Mouse (Mus musculus): Measurements from ENCODE around the gene Kazald1.

The Kazald1 gene

DNA sequence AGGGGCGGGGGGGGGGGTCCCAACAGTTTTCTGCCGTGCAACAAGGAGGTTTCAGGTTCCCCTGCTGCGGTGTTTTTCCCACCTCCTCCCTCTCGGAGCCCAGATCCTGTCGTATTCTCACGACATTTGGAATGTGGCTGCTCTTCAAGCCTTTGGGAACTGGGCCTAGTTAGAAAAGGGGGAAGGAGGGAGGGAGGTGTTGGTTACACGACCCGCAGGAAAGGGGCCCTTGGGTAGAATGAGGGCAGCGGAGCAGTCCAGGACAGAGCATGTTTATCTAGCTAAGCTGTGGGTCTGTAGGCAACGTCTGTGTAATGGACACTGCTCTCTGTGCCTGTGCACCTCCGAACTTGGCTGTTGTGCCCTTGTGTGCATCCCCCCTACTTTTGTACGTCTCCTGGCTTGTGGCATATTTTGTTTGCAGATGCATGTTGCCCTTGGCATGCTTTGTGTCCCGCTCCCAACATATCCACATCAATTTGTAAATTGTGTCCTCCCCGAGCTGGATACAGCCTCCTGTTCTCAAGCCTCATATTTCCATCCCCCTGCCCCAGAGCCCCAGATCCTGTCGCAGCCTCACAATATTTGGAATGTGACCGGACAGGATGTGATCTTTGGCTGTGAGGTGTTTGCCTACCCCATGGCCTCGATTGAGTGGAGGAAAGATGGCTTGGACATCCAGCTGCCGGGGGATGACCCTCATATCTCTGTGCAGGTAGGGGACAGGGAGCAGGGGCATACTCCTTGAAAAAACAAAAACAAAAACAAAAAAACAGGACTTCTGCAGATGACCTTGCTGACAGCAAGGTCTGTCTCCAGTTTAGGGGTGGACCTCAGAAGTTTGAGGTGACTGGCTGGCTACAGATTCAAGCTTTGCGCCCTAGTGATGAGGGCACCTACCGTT lies 3.0 kb downstream of the Kazald1 start:
- no peak for DNase-seq

DNA sequence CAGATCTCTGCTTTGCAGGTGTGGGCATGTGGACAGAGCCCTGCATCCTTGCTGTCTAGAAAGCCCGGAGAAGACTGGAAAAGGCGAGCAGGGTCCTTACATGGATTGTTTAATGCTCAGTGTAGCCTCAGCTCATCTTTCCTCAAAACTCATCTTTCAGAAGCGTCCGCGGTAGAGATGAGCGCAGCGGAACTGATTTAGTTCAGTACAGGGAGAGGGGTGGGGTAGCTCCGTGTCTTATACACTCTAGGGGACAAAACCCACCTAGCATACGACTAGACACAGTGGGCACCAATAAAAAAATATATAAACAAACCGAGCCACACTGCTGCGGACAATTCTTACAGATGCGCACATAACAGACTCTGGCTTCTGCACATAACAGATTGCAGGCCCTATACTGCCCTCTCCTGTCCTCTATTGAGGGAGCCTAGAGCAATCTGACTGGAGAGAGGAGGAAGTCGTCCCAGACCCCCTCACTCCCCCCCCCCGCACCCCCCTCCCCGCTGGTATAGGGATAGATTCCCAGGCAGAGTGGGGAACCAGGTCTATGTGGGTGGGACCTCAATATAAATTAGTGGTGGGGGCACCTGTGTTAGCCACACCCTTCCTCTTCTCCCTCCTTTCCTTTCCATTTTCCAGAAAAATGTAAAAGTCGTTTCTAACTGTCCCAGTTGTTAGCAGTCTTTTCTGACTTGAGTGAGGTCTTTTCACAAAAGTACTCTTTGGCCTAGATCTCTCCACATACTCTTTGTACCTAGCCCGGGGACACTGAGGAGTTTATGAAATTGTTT lies 4.1 kb downstream of the Kazald1 start:
- peak; percentile 5 for DNase-seq

DNA sequence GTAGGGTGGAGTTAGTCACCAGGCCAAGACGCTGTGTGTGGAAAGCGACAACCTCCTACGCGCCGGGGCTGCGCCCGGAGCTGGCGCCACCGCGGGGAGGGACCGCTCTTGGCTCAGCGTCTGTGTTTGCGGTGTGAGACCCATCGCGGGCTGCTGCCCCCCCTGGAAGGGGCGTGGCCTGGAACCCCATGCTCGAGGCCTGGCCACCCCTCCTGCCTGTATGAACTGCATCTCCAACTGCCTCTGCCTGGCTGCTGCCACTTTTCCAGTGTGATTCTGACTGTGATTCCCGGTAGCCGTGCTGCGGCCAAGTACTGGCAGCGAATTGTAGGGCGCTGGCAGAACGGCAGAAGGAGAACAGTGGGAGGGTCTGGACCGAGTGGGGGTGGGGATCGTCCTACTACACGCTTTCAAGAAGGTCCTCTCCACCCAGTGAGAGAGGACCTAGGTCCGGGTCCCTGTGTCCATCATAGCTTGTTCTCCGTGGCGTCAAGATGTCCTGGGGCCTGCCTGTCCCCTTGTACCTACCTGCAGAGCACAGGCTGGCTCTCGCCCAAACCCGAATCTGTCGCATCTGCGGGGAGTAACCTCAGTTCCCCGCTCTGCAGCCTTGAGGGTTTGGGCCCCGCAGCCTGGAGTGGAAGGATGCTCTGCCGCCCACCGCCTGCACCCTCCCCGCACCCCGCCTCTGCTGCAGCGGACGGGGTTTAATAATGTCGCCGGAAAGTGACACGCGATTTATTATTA lies 4.9 kb downstream of the Kazald1 start:
- peak; percentile 60 for DNase-seq

DNA sequence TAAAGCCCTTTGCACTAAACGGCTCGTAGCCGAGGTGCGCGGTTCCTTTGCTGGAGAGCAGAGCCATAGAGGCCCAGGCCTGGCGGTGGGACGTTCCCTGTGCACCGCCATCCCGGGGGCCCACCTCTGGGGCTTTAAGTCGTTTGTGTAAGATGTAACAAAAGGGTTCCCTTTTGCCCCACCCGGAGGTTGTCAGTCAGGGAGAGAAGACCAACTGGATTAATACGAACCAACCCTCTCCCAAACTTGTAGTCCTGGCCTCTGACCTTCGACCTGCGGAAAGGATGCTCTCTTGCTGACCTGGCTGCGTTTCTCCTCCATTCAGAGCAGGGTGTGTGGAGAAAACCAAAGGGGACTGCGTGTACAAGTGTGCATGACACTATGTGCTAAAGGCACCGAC lies 5.7 kb downstream of the Kazald1 start:
- peak; percentile 3 for DNase-seq

DNA sequence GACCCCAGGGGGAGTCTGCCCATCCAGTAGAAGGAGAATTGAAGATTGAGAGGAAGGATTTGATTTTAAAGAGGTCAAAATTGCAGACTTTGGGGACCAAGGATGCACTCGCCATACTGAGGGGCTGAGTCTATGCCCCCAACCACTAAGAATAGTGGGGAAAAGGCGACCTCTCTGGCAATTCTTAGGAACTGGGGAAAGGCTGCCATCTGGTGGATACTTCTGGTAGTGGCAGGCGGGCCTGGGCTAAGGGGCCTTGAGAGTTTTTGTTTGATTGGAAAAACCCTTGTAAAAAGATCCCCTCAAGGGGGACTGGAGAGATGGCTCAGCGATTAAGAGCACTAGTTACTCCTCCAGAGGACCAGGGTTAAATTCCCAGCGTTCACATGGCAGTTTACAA lies 6.2 kb downstream of the Kazald1 start:
- peak; percentile 75 for DNase-seq

DNA sequence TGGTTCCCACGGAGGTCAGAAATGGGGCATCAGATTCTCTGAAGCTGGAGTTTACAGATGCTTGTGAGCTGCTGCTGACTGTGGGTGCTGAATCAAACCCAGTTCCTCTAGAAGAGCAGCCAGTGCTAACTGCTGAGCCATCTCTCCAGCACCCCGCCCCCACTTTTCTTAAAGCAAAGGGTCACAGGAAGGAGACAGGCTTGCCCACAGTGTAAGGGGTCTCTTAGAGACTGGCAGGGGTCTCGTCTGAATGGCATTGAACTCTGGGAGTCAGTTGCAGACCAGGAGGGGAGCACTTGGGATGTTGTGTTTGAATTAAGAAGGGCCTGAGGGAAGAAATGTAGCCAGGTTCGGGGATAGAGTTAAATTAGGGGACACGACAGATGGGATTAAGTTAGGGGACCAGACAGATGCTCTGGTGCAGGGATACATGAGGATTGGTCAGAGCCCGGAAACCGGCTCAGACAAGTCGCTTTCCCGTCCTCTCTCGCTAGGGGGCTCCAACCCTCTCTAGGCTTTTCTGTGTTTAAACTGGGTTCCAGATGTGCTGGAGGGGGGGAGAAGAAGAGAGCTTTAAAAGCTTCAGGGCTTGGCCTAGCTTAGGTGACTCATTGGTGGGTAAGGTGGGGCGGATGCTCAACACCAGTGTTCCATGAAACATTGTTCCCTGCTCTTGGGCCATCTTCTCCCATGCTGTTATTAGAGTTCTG lies 7.0 kb downstream of the Kazald1 start:
- DNase-seq = peak; percentile 54

DNA sequence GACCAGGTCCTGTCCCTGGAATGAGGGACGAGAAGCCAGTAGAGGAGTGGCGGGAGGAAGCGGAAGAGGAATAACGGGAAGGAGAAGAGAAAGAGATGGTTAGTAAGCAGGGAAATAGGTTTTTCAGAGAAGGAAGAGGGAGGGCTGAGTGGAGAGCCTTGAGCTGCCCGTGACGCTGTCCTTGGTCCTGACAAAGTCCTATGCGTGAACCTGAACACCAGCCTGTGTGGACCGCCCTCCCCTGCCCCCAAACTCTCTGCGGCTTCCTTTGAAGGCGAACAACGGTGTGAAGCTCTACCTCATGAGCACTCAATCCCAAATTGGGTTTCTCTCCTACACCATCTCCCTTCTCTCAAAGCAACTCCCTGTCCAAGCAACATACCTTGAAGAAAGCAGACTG lies 22.8 kb downstream of the Kazald1 start:
- DNase-seq = peak; percentile 26

DNA sequence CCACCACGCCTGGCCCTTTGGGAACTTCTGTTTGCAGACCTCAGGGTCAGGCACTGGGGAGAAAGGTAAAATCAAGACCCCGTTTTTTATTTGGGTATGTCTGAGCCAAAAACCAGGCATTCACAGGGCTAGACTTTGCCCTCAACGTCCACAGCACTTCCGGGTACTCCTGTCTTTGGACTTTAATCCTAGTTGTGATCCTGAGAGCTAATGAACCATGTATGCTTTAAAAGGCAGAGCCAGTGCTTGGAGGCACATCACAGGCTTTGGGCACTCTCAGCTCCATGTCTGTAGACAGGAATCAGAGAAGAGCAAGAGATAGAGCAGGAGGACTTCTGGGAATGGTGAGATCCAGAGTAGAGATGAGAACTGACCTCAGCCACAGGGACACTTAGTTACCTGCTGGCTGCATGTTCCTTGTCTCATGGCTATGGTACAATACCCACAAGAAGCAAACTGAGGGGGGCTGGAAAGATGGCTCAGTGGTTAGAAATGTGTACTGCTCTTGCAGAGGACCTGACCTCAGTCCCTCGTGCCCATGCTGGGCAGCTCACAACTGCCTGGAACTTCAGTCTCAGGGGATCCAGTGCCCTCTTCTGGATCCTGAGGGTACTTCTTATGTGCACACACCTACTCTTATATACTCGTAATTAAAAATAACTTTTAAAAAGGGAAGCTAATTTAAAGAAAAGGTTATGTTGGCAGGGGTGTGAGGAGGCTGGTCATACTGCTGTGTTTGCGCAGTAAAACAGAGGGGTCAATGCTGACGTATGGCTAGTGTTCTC lies 25.6 kb downstream of the Kazald1 start:
- DNase-seq = peak; percentile 21

DNA sequence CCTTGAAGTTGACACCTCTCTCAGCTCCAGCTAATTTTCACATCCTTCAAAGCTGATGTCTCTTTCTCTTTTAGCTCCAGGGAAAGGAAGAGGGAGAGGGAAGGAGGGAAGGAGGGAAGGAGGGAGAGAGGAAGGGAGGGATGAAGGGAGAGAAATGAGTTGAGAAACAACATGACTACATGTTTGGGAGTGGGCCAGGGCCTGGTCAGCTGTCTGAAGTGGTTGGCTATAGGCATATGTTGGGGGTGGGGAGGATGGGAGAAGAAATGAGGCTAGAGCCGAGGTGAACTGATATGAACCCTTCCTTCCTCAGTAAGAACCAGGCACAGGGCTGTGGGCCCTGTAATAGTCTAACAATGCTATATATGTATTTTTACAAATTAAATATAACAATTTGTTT lies 30.6 kb downstream of the Kazald1 start:
- DNase-seq = no peak

DNA sequence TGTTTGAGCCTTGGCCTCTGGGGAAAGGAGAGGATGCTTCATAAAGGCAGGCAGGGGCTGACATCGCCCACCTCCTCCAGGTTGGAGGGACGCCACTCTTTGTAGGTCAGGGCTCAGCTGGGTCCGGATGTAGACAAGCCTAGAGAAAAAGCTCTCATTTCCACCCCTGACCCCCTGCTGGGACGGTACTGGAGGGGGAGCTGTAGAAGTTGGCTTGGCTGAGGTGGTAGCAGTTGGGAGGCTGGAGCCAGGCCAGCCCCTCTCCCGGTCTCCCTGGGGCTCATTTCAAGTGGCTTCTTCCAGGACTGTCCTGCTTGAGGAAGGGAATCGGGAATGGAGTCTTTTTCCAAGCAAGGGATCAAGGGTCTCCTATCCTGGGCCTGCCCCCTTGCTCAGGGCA lies 31.6 kb downstream of the Kazald1 start:
- DNase-seq = no peak

DNA sequence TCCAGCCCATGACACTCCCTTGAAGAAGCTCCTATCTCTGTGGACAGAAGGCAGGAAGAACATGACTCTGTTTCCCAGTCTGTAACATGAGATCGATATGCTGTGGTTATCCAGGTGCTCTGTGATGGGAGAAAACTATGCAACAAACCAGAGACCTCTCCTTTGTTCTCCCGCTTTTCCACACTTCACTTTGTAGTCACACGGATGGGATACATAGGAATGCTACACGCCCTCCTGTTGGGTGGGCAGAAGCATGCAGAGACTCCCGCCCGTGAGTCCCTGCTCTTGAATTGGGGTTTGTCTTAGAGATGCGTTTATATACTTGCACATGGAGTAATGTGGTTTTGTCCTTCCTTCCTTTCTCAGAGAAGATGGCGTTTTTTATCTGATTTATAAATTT lies 35.6 kb downstream of the Kazald1 start:
- no peak for DNase-seq

DNA sequence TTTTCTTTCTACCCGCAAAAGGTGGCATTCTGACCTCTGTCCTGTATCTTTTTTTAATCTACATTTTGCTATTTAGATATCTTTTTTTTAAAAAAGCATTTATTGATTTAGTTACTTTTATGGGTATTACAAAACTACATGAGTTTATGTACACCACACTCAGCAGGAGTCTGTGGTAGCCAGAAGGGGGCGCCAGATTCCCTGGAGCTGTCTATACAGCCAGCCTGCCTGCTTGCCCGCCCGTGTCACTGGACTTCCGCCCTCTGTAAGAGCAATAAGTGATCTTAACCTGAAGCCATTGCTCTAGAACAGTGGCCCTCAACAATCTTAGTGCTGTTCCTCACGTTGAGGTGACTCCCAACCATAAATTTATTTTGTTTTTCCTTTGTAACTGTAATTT lies 37.4 kb downstream of the Kazald1 start:
- no peak for DNase-seq

DNA sequence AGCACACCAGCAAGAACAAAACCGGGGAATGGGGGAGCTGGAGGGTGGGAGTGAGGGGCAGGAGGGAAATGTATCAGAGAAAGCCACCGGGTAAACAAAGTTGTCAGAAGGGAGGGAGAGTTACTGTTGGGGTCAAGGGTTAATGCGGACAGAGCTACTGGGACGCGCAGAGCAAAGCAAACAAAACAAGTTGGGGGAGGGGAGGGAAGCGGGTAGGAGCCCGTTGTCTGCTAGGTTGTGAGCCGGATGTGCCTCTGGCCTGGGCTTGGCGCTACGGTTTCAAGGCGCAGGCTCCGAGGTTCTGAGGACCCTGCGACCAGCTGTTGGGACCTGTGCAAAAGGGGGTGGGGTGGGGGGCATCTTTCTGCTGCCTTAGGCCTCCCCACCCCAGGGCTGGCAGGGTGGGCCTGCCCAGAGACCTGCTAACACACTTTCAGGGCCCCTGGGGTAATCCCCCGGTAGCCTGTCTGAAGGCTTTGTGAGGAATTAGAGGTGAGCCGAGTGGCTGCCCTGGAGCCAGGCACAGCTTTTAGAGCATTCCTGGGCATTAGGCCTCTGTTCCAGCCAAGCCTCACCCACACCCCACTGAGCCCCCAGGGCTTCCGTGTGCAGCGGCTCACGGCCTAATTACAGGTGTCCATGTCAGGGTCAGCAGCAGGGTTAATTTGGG lies 38.9 kb downstream of the Kazald1 start:
- DNase-seq = peak; percentile 12

DNA sequence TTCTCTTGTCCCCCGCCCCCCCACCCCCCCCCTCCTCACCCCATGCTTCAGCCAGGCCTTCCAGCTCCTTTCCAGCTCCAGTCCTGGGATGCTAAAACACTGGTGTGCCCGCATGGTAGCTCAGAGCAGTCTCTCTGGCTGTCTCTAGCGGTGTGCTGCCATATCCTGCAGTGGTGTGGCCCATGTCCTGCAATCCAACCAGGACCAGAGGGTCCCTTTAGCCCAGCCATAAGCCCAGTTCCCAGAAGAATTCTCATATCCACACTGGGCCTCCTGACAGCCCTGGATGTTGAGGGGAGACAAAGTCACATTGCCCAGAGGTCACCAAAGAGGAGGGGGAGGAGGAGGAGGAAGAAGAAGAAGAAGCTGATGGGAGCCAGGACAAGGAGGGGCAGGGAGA lies 39.7 kb downstream of the Kazald1 start:
- no peak for DNase-seq

DNA sequence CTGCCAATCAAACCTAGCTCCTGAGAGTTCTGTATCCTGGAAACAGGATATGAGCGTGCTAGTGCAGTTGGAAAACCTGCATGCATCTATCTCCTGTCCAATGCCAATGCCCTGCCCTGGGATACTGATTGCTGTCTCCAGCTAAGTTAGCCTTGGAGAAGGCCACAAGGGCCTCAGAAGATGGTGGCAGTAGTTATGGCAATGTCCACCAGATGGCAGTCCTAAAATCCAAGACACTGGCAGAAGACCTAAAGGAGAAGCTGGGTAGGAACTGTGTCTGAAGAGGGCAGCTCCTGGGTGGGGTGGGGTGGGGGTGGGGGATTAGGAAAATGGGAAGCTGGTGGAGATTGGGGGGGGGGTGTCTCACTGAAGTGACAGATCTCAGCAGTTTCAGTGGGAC lies 41.8 kb downstream of the Kazald1 start:
- DNase-seq = peak; percentile 56

Measured in kidney, adult 18-20 months (tissue).